ENCODE assay signal across 8 mouse cellular contexts in the genomic region with DNA sequence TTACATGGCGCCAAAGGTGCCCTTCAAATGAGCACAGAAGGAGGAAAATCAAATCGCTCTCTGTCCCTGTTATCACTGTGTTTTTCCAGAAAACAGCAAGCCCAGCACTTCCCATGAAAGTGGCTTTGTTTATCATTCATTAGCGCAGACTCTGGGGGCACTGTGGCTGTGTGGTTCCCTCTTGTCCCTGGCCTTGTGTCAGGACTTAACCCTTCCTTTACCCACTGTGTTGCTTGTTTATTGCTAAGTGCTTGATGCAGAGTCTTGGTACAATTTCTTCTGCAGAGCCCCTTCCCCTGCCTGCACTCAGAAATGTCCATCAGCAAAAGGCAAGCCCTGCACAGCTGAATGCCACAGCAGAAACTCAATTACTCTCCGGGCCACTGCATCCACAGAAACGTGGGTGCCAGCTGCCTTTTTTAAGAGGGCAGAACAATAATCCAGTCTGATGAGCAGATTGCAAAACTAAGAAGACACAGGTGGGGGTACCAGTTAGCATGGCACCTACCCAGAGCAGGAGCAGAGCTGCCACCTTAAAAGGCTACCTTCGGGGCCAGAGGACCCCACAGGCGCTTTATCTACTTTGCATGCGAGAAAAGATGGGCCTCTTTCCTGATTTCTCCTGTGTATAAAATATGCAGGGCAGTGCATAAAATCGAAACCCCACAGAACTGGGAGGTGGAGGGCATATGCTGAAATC.
A peak's percentile ranks its signal among the peaks of the same experiment; 100 is the strongest.
DNase-seq lines count a peak whose midpoint lies in the region; ATAC-seq and TF ChIP-seq lines count a peak whose summit lies in the region.

No protein-coding gene starts in this region.

- H3K36me3 ChIP-seq in heart, embryonic 15.5 days = peaks cover 6% of the 10 kb centered on the region; the same call in 1 of the 2 replicates
- peaks cover 2% of the 10 kb centered on the region for H3K36me3 ChIP-seq in heart, adult 2 months (ENCODE audit: control insufficient read depth, insufficient read depth, low read length)

- no peak for DNase-seq in heart, adult 2 months
- DNase-seq in ovary, adult 18-20 months (ENCODE audit: low spot score) = peak; percentile 35
- no peak for DNase-seq in ovary, postnatal 36 days (ENCODE audit: low spot score)
- DNase-seq in layer of hippocampus, adult 9-11 months = peak; percentile 51
- peak; percentile 29 for DNase-seq in yolk sac, embryonic 10.5 days (ENCODE audit: low spot score)
- no peak for DNase-seq in adrenal gland, adult 2 months
- no peak for DNase-seq in cerebellum, adult 18-20 months

- intact Hi-C loops in heart, adult 2 months (cut with DNase I) = no loop called here

- no peak for TF ChIP-seq POLR2A in heart, adult 2 months (IDR thresholded peaks at IDR 0.05; ENCODE audit: insufficient read depth, low read depth, low read length)

- no peak overlapping the region for H3K4me3 ChIP-seq in heart, embryonic 15.5 days
- H3K4me3 ChIP-seq in heart, adult 2 months = no peak overlapping the region

- H3K27me3 ChIP-seq in heart, embryonic 15.5 days = no peaks in the 10 kb centered on the region
- H3K27me3 ChIP-seq in heart, adult 2 months (ENCODE audit: control insufficient read depth, insufficient read depth, low read length) = no peaks in the 10 kb centered on the region

- H3K79me2 ChIP-seq in heart, adult 2 months (replicated peaks; ENCODE audit: control insufficient read depth, insufficient read depth, low read length) = no peaks in the 10 kb centered on the region; the same call in none of the 2 replicates

- no peak overlapping the region for H3K4me2 ChIP-seq in heart, embryonic 15.5 days

- H3K9me3 ChIP-seq in heart, embryonic 15.5 days (replicated peaks) = no peaks in the 10 kb centered on the region

- H3K4me1 ChIP-seq in heart, embryonic 15.5 days (replicated peaks) = peaks cover 56% of the 10 kb centered on the region
- H3K4me1 ChIP-seq in heart, adult 2 months (ENCODE audit: control insufficient read depth, insufficient read depth, low read length) = peaks cover 11% of the 10 kb centered on the region

- no peak for TF ChIP-seq CTCF in heart, adult 2 months (IDR thresholded peaks at IDR 0.05)

- peak overlapping the region; percentile 85; the same call in 1 of the 2 replicates for H3K27ac ChIP-seq in heart, embryonic 15.5 days
- no peak overlapping the region for H3K27ac ChIP-seq in heart, adult 2 months

- WGBS in heart, embryonic 15.5 days = 50% methylated on average over 9 of the region's 9 CpGs
- WGBS in heart, adult 2 months = 62% methylated on average over 9 of the region's 9 CpGs

- TF ChIP-seq EP300 in heart, adult 2 months (IDR thresholded peaks at IDR 0.05; ENCODE audit: insufficient read depth, low read depth, low read length) = no peak

- ATAC-seq in heart, embryonic 15.5 days (replicated peaks; ENCODE audit: insufficient number of reproducible peaks, insufficient read depth, low FRiP score, low read depth) = no peak

- no peak overlapping the region for H3K9ac ChIP-seq in heart, embryonic 15.5 days
- H3K9ac ChIP-seq in heart, adult 2 months (ENCODE audit: low read depth, low read length) = no peak overlapping the region

Comparison
In these comparisons a context has a peak if more than half of its experiments do, and no peak if none do; other contexts are left out.
1. DNase-seq: peak in ovary, adult 18-20 months (single experiment), layer of hippocampus, adult 9-11 months (single experiment) and yolk sac, embryonic 10.5 days (single experiment); none in heart, adult 2 months (0 of 2), ovary, postnatal 36 days (single experiment), adrenal gland, adult 2 months (single experiment) and cerebellum, adult 18-20 months (0 of 2).